Mouse (Mus musculus) right cerebral cortex, postnatal 10 days (tissue): ENCODE measurements at regions not wholly inside any gene's neighbourhood (a gene's known extent, or its start where the extent isn't known, plus 50 kb on each side); places are given as distances from the start of the nearest gene placed in this dataset.
A peak's percentile ranks its signal among the peaks of the same experiment; 100 is the strongest.
"Not testable (repeated sequence)": the region's sequence is repeated elsewhere in the genome, so short reads cannot be mapped to it uniquely, and the experiment has no call there.

Experiments
- DNase-seq, 2 experiments: peaks; one replicate each; pipeline ENCODE4 v3.0.0; 2021; ENCODE audit warnings: low spot score in 2 of 2

GRCm38 (mm10) chr5:40177982-40178748 is 422.9 kb upstream of the Hs3st1 start:
- no peak for DNase-seq

- no peak for DNase-seq
These were observed 381.5 kb upstream of the Hs3st1 start for GRCm38 (mm10) chr5:40136740-40137285.

- DNase-seq, result no peak
These were observed 369.1 kb upstream of the Hs3st1 start for GRCm38 (mm10) chr5:40124337-40124736.

- no peak for DNase-seq
These were observed 361.6 kb upstream of the Hs3st1 start for GRCm38 (mm10) chr5:40116849-40117248.

- not testable (repeated sequence) for DNase-seq
These were observed 334.3 kb upstream of the Hs3st1 start for GRCm38 (mm10) chr5:40089576-40089975.

GRCm38 (mm10) chr5:40045288-40045687 is 290.0 kb upstream of the Hs3st1 start:
- no peak for DNase-seq

- DNase-seq, result peak in 1 of 2 experiments; percentile 20
These were observed 279.2 kb upstream of the Hs3st1 start for GRCm38 (mm10) chr5:40034452-40034851.

DNA sequence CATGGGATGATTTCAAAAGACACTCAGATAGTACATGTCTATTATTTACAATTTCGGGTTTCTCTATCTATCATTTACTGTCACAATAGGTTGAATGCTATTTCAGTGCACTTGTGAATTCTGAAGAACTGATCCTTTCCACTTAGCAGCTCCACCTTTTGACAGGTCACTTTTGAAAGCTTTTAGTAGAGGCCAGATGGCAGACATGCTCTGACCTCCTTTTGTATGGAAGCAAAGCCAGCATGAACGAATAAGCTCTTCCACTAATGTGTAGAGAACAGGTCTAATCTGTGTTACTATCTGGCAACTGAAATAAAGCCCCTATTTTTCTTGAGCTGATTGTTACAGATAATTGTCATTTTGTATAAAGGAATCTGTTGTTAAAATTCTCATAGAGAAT is 278.4 kb upstream of the Hs3st1 start:
- DNase-seq, result no peak

- peak in 1 of 2 experiments; percentile 25 for DNase-seq
These were observed 275.0 kb upstream of the Hs3st1 start for GRCm38 (mm10) chr5:40030261-40030660.

- no peak for DNase-seq
These were observed 260.7 kb upstream of the Hs3st1 start for GRCm38 (mm10) chr5:40015946-40016345.

DNA sequence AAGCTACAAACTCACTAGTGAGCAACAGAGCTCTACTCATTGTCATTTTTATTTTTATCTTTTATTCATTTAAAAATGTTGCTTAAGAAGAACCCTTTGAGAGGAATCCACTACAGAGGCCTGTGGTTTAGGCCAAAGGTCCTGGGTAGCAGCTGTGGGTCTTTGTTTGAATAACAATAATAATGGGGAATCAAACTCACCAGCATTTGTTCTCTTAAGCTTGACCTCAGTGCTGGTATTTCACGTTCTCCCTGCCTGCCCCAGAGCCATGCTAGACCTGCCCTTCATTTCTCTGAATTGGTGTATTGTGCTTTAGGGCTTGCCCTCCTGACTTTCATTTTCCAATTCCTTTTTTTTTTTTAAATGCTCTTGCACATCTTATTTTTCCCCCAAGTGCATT is 232.8 kb upstream of the Hs3st1 start:
- DNase-seq, result no peak

DNA sequence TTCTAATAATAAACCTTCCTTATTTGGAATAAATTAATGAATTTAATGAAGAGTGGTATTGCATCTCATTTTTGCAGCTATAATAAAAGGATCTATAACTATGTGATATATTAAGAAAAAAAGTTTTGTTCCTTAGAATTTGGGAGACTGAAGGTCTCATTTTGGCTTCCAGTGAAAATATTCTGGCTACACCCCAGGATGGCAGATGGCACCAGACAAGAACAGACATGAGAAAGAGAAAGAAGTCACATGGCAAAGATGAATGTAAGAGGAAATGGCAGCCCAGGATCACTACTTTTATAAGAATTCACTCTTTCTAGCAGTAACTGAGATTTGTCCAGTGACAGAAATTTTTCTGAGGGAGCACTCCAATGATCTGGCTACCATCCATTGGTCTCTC is 209.1 kb upstream of the Hs3st1 start:
- peak in 1 of 2 experiments; percentile 20 for DNase-seq

DNA sequence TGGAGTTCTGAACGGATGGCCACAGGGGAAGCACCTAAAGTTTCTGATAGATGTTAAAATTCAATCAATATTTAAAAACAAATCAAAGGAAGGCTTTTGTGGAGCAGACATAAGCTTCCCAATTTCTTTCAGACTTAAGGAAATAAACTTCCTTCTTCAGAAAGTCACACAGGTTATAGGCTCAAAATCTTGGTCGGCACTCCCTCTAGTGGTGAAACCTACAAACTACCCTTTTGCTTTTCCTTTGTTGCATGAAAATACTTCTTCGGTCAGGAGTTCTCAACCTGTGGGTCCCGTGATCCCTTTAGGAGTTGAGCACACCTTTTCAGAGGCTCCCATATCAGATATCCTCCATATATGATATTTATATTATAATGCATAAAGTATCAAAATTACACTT is 205.7 kb upstream of the Hs3st1 start:
- peak in 1 of 2 experiments; percentile 23 for DNase-seq

DNA sequence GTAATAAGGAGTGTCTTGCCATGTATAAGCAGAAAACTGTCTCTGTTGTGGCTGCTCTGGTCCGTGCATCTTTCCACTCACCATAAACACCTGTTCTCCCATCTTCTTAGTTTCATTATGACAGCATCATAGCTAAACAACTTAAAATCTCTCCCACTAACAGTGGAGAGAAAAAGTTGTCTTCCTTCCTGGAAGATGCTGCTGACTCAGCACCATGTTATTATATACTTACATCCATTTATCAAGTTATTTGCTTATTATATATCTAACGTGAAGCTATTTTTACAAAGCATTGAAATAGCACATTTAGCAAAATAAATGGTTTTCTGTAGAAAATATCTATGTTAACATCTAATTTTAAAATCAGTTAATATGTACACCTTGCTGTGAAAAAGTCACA is 180.3 kb upstream of the Hs3st1 start:
- DNase-seq, result no peak

- no peak for DNase-seq
These were observed 176.6 kb upstream of the Hs3st1 start for GRCm38 (mm10) chr5:39931890-39932289.

DNA sequence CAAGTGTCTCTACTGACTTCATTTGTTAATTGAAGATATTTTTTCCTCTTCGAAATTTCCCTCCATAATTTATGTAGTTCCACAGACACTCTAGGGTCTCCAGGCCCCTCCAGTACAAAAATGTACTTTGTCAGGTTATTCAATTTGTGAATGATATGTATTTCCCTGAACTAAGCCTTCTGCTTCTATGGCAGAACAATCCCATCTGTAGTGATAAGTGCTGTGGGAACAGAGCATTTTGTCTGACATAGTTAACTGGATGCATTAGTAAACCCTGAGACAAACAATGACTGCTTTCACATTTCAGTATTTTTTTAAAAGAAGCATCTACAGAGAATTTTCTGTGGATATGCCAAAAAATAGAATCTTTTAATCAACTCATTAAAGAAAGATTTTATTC is 154.1 kb upstream of the Hs3st1 start:
- DNase-seq, result no peak

DNA sequence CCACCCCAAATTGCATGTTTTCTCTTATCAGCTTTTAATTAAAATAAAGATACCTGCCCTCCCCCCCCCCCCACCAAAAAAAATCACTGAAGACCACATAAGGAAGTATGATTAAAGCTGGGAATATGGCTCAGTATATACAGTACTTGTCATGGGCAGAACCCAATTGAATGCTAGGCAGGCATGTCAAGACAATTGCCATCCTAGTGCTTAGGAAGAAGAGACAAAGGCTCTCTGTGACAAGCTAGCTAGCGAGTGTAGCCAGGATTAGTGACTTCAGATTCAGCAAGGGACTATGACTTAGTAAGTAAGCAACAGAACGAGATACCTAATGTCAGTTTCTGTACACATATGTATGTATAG is 116.4 kb upstream of the Hs3st1 start:
- no peak for DNase-seq

GRCm38 (mm10) chr5:39870835-39871722 is 115.8 kb upstream of the Hs3st1 start:
- DNase-seq, result no peak

DNA sequence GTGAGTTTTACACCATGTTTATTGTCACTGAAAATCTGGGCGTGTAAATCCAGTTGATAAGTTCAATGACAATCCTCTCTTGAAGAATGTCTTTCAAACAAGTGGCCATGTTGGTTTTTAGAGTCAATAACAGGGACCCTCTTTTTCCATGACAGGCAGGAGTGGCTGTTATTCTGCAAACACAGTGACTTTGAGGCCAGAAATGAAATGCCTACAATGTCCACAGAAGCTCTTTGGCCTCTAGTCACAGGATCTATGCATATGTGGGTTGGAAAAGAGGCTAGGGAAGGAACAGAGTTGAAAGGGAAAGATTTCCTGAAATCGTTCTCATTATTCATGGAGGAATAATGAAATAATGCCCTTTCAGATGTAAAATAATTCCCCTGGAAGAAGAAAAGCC is 101.9 kb upstream of the Hs3st1 start:
- DNase-seq, result no peak

GRCm38 (mm10) chr5:39856616-39857156 is 101.4 kb upstream of the Hs3st1 start:
- no peak for DNase-seq

DNA sequence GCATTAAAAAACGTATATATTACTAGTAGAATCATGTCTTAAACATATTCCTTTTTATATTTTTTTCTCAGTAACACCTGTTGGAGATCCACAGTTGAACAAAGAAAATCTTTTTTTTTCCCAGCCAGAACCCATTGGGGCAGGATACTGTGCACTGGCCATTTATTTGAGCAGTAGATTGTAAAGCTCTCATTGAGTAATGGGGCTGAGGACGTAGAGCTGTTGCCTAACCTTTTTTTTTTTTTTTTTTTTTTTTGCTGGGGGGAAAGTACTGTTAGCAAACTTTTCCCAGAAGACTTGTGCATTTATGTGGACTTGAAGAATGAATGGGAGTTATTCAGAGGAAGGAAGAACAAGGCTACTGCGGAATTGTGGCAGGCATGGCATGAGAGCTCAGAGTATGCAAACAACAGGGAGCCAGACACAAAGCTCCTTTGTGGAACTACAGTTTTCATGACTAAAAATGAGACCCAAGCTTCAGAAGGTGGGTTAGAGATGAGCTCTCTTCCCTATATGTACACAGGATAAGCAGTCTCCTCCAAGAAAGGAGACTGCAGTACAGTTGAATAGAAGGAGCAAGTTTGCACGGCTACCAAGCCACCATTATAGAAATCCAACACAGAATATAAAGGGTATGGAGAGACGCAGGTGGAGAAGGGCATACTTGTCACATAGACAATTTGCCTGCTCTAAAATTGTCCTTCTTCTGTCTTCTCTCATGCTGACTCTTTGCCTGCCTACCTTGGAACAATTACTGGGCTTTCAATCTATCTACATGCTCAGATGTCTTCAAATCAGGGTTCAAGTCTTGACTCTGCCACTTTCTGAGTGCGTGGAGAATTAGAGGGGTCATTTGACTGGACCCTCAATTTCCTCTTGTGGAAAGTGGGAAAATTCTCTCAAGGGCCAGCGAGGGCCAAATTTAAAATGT is 100.7 kb upstream of the Hs3st1 start:
- DNase-seq, result no peak
